Mouse (Mus musculus) lung, postnatal 4 days (tissue): ENCODE measurements around the gene Fbxo24.

Source experiments
- DNase-seq, 2 experiments: peaks; one replicate each; pipeline ENCODE4 v3.0.0; 2021

The Fbxo24 gene

GRCm38 (mm10) chr5:137600281-137600618, 28.6 kb downstream of the Fbxo24 start:
- no peak for DNase-seq

DNA sequence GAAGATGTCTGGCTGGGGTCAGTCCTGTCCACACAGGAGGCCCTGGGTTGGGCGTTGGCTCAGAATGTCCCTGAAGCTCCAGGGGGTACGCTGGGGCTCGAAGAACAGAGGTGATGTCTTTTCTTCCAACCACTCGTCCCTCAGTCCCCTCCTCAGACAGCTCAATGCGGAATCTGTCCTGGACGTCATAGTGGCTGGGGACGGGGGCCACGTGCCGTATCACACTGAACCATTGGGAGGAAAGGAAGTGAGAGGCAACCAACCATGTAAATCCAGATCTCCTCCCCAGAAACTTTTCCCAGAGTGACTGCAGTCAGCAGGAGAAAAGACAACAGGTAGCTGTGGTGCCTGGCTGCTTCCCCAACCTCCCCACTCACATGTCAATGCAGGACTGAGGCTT, 29.2 kb downstream of the Fbxo24 start:
- no peak for DNase-seq

GRCm38 (mm10) chr5:137598100-137598826, 30.5 kb downstream of the Fbxo24 start:
- no peak for DNase-seq

DNA sequence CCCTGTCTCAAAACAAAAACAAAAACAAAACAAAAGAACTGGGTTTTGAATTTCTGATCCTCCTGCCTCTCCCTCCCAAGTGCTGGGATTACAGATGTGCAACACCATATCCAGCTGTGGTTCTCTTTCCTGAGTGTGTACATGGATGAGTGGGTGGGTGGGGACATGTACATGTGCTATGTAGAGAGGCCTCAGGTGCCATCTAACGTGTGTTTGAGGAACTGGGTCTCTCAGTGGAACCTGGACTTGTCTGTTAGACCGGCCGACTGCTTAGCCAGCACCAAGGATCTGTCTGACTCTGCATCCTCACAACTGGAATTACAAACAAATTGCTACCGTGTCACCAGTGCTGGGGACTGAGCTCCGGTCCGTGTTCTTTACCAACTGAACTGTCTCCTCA, 31.2 kb downstream of the Fbxo24 start:
- no peak for DNase-seq

- peak in 1 of 2 experiments; percentile 45 for DNase-seq
These were observed 32.1 kb downstream of the Fbxo24 start for GRCm38 (mm10) chr5:137596601-137597261.

GRCm38 (mm10) chr5:137595921-137596320, 32.9 kb downstream of the Fbxo24 start:
- no peak for DNase-seq

- no peak for DNase-seq
These were observed 38.3 kb downstream of the Fbxo24 start for GRCm38 (mm10) chr5:137590507-137590906.

DNA sequence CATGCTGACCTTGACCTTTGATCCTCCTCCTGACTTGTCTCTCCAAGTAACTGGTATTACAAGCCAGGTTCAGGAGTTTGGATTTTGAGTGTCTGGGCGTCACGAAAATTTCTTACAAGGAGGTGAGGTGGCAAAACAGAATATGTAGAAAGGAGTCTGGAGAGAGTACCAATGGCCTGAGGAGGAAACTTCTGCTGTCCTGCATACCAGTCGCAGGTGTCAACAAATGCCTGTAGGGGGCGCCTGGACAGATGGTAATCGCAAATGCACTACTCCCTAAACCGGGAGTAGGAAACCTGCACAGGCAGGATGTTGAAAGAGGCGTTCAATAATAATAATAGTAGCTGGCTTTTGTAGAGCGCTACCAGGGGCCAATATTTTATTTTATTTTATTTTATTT, 43.8 kb downstream of the Fbxo24 start:
- DNase-seq, result peak; percentile 70 to 79

DNA sequence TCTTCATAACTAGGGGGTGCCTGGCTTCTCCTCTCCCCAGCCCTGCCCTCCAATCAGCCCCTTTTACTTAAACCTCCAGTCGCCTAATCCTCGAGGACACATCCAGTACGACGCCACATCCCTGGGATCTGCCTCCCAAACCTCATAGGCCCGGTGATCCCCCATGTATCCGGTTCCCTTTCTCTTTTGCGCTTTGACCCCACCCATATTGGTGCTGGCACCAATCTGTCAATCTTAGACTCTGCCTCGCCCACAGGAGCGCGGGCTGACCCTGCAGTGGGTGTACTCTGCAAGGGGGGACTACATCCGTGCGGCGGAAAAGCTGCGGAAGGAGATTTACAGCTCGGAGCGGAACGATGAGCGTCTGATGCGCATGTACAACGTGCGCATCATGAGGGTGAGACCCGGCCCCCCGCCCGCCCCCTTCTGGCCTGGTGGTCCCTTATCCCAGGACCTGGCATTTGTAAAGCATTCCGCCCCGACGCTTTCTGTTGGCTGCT, 45.1 kb downstream of the Fbxo24 start:
- DNase-seq, result peak; percentile 46 to 72

- peak in 1 of 2 experiments; percentile 16 for DNase-seq
These were observed 46.1 kb downstream of the Fbxo24 start for GRCm38 (mm10) chr5:137582702-137583101.

GRCm38 (mm10) chr5:137580246-137580645, 48.6 kb downstream of the Fbxo24 start:
- no peak for DNase-seq

DNA sequence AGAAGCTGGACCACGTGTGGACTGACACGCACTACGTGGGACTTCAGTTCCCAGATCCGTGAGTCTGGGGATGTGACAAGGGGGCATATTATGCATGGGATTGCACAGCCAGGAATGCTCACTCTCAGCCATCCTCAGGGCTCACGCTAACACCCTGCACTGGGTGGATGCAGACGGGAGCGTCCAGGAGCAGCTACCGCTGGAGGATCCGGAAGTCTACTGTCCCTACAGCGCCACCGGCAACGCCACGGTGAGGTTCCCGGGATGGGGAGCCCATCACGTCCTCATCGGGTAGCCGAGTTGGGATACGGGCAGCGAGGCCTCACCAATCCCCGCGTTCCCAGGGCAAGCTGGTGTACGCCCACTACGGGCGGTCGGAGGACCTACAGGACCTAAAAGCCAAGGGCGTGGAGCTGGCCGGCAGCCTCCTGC, 54.3 kb downstream of the Fbxo24 start:
- DNase-seq, result peak; percentile 49

DNA sequence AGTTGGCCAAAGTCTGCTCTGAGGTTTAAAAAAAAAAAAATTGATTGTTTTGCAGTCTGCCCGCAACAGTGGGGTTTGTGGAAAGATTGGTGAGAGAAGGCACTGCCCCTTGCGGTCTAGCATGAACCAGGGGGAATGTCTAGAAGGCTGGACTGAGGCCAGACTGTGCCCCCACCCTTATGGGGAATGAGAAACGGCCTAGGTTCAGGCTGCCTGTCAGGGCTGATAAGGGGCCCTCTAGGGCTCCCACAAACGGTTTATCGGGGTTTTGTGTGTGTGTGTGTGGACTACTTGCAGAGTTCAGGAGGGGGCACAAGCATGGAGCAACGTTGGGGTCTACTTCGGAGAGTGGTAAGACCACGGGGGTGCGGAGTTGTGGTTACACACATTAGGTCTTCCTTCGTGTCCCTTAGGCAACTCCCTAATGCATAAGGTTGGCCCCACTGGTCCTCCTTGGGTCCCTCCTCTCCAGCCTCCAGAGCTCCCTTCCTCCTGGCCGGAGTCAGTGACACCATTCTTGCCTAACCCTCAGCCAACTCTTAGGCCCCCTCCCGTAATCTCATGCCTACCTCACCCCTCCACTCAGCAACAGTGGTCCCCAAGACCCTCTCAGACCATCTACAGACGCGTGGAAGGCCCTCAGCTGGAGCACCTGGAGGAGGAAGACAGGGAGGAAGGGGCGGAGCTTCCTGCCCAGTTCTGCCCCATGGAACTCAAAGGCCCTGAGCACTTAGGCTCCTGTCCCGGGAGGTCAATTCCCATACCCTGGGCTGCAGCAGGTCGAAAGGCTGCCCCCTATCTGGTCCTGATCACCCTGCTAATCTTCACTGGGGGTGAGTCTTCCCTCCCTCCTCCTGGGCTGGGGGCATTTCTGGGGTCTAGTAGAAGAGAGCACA, 57.9 kb downstream of the Fbxo24 start:
- DNase-seq, result no peak

DNA sequence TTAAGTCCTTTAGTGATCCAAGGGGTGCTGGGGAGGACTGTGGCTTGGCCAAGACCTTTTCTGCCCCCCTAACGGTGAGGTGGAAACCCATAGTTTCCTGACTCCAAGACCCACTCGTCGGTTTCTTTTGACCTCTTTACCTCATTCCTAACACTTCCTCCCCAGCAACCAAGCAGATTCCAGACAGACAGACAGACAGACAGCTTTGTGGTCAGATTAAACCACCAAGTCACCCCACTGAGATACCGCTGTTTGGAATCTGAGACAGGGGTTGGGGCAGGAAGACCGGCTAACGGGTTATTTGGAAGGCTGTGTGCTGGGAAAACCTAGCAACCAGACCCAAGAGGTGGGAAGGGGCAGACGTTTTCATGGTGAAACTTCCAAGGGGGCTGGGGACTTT, 58.6 kb downstream of the Fbxo24 start:
- DNase-seq, result no peak

GRCm38 (mm10) chr5:137569665-137570064, 59.1 kb downstream of the Fbxo24 start, which contains the start of gene Tfr2:
TSS of gene Tfr2 (plus strand) at chr5:137569840.
- DNase-seq, result peak; percentile 61 to 73

GRCm38 (mm10) chr5:137569031-137569430, 59.8 kb downstream of the Fbxo24 start:
- no peak for DNase-seq

DNA sequence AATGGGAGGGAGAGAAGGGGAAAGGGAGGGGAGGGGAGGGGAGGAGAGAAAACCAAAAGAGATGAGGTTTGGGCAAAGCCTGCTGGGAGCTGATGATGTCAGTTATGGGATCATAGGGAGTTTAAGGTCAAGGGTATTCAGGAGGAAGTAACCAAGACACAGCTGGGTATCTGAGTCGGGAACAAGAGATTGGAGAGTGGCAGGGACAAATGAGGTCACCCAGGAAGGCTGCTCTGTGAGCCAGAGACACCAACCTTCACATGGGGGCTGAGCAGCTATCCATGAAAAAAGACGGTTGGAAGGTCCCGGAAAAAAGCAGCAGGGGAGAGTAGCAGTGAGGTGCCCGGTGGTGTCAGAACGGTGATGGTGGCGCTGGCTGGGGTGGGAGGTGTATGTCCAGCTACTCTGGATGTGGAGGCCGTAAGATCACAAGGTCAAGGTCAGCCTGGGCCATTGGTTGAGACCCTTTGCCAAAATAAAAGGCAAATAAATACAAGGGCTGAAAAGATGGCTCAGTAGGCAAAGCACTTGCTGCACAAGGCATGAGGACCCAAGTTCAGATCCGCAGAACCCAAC, 60.5 kb downstream of the Fbxo24 start:
- DNase-seq, result no peak

DNA sequence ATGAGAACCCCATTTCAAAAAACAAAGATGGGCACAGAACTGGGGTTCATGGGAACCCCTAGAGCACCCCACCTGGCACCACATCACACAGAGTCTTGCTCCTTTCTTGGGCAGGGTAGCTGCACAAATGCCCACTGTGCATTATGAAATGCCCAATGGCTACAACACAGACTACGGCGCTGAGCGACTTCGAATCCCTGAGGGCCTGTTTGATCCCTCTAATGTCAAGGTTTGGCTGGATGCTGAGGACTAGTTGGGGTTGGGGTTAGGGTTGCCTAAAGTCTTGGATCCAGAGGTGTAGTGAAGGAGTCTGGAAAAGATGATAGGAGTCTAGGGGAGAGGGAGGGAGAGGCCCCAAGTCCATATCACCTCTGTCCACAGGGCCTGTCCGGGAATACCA, 62.4 kb downstream of the Fbxo24 start:
- DNase-seq, result no peak

- DNase-seq, result no peak
These were observed 63.1 kb downstream of the Fbxo24 start for GRCm38 (mm10) chr5:137565744-137566143.

DNA sequence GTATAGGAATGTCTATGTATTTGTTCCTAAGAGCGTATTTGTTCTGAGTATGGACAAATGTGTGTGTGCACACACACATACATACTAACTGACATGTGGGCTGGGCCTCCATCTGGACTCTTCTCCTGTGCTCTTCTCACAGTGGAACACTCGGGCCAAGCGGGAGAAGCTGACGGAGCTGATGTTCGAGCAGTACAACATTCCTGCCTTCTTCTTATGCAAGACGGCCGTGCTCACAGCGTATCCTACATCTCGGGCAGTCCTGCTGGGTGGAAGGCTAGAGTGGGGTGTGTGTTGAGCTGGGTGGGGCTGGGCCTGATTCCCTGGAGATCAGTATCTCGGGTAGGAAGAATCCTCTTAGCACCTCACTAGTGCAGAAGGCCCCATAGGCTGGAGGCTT, 65.8 kb downstream of the Fbxo24 start:
- DNase-seq, result no peak
